Mouse (Mus musculus) common myeloid progenitor, adult 5-6 weeks (primary cell): Measurements from ENCODE around the gene 9130008F23Rik. TPM values are rescaled to one million over a fixed set of nuclear protein-coding genes. Genes with fewer than 3 reads are reported as not detected.
A peak's percentile ranks its signal among the peaks of the same experiment; 100 is the strongest.

Source experiments
- ATAC-seq: replicated peaks from 2 replicates; pipeline ENCODE4 v1.8.0; 2016; ENCODE audit warnings: low read depth, mild to moderate bottlenecking, moderate TSS enrichment, inconsistent platforms; ENCODE audit not compliant: poor library complexity, severe bottlenecking
- total RNA-seq: library from RNA; stranded (forward); fragments of 200-1000, 187-1606 nt; gene quantifications from 2 replicates; pipeline ENCODE4 v1.2.3, GENCODE M21; 2017

The 9130008F23Rik gene
- 5.7 and 6.2 TPM in 2 replicates for total RNA-seq

- peak; percentile 71 for ATAC-seq
Observed at GRCm38 (mm10) chr17:40879924-40880691, at the start of gene 9130008F23Rik. Gene 9130008F23Rik (minus strand): TSS chr17:40880559.

- no peak for ATAC-seq
Observed at GRCm38 (mm10) chr17:40915499-40915898, 35.1 kb upstream of the 9130008F23Rik start.

GRCm38 (mm10) chr17:40914250-40914649 is 33.9 kb upstream of the 9130008F23Rik start, which contains the start of gene Glyatl3:
Gene Glyatl3 (minus strand): TSS chr17:40914350.
- ATAC-seq = no peak

GRCm38 (mm10) chr17:40904721-40905154 is 24.4 kb upstream of the 9130008F23Rik start:
- ATAC-seq = peak; percentile 28; the same call in 1 of the 2 replicates

- no peak for ATAC-seq
Observed at GRCm38 (mm10) chr17:40904056-40904597, 23.8 kb upstream of the 9130008F23Rik start.

GRCm38 (mm10) chr17:40903345-40903744 is 23.0 kb upstream of the 9130008F23Rik start:
- peak; percentile 65 for ATAC-seq

- ATAC-seq = no peak
Observed at GRCm38 (mm10) chr17:40899783-40900363, 19.5 kb upstream of the 9130008F23Rik start.

- peak; percentile 92 for ATAC-seq
Observed at GRCm38 (mm10) chr17:40896863-40897262, 16.5 kb upstream of the 9130008F23Rik start.

- ATAC-seq = peak; percentile 73
Observed at GRCm38 (mm10) chr17:40887849-40888536, 7.6 kb upstream of the 9130008F23Rik start.

GRCm38 (mm10) chr17:40885155-40885554 is 4.8 kb upstream of the 9130008F23Rik start:
- ATAC-seq = no peak

- ATAC-seq = no peak
Observed at GRCm38 (mm10) chr17:40882172-40882571, 1.8 kb upstream of the 9130008F23Rik start.

- ATAC-seq = peak; percentile 29; the same call in 1 of the 2 replicates
Observed at GRCm38 (mm10) chr17:40879528-40879923, 833 bp downstream of the 9130008F23Rik start.

GRCm38 (mm10) chr17:40877741-40878140 is 2.6 kb downstream of the 9130008F23Rik start:
- no peak for ATAC-seq

GRCm38 (mm10) chr17:40875568-40875967 is 4.8 kb downstream of the 9130008F23Rik start:
- ATAC-seq = peak; percentile 48

- ATAC-seq = no peak
Observed at GRCm38 (mm10) chr17:40874701-40875100, 5.7 kb downstream of the 9130008F23Rik start.

- ATAC-seq = no peak
Observed at GRCm38 (mm10) chr17:40873582-40874011, 6.8 kb downstream of the 9130008F23Rik start.

GRCm38 (mm10) chr17:40872626-40873025 is 7.7 kb downstream of the 9130008F23Rik start:
- ATAC-seq = no peak

- ATAC-seq = peak; percentile 81
Observed at GRCm38 (mm10) chr17:40868952-40869747, 11.2 kb downstream of the 9130008F23Rik start.

- peak; percentile 60; the same call in 1 of the 2 replicates for ATAC-seq
Observed at GRCm38 (mm10) chr17:40855065-40855464, 25.3 kb downstream of the 9130008F23Rik start.
